Mouse (Mus musculus): ENCODE measurements around the gene Tmem229b. TPM values are rescaled to one million over a fixed set of nuclear protein-coding genes. Genes with fewer than 3 reads are reported as not detected.

Tmem229b gene
- polyA plus RNA-seq, 1 experiment from 2014 or later, result 11.6 TPM

DNA sequence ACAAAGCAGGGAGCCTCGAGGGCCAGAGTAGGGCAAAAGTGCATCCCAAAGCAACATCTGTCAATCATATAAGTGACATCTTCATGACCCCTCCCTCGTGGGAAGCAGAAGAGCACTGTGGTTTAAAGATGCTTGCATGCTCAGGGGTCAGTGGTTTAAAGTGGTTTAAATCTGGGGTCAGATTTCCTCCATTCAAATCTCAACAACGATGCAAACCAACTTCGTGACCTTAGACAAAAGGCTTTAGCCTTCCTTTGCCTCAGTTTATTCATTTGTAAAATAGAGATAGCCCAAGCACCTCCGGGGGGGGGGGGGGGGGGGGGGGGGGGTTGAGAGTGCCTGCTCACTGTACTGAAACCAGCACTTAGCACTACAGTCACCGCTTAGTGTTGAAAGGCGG is 10.7 kb downstream of the Tmem229b start:
- H3K9ac ChIP-seq (ENCODE audit: low read length), result no peak overlapping the region
- H3K4me3 ChIP-seq (ENCODE audit: low read depth, low read length), result no peak overlapping the region
- H3K27ac ChIP-seq (ENCODE audit: low read depth, low read length), result no peak overlapping the region
- no peak for DNase-seq (ENCODE audit: low spot score)
- no peaks in the 10 kb centered on the region for H3K9me3 ChIP-seq (ENCODE audit: control insufficient read depth, low read length)
- no peak overlapping the region for H3K4me2 ChIP-seq (ENCODE audit: low read depth)
- H3K27me3 ChIP-seq (ENCODE audit: control insufficient read depth, insufficient read depth, low read length), result no peaks in the 10 kb centered on the region
- no peaks in the 10 kb centered on the region for H3K4me1 ChIP-seq (ENCODE audit: control insufficient read depth, insufficient read depth, low read length)
- WGBS, result 15% methylated on average over 6 of the region's 7 CpGs
- ATAC-seq (ENCODE audit: insufficient read depth, low FRiP score, low TSS enrichment), result no peak
- H3K36me3 ChIP-seq (ENCODE audit: control insufficient read depth, insufficient read depth, low read length), result no peaks in the 10 kb centered on the region

DNA sequence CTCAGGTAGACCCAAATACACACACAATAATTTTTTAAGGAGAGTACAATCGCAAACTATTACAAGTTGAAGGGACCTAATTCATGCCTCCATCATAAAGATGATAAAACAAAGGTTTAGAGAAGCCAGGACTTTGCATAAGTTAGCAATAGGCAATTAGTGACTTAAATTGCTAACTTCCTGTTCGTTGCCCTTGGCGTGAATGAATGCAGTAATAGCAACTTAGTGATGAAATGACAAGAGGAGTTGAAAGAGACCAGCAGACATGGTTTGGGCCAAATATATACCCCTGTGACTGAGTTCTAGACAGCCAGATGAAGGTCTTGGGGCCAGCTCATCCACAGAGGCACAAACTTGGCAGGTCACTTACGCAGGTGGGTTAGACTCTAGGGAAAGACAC is 11.2 kb downstream of the Tmem229b start:
- 77% methylated on average over 4 of the region's 4 CpGs for WGBS
- H3K36me3 ChIP-seq (ENCODE audit: control insufficient read depth, insufficient read depth, low read length), result no peaks in the 10 kb centered on the region
- no peak overlapping the region for H3K4me3 ChIP-seq (ENCODE audit: low read depth, low read length)
- no peak overlapping the region for H3K9ac ChIP-seq (ENCODE audit: low read length)
- ATAC-seq (ENCODE audit: insufficient read depth, low FRiP score, low TSS enrichment), result no peak
- H3K27ac ChIP-seq (ENCODE audit: low read depth, low read length), result no peak overlapping the region
- no peak for DNase-seq (ENCODE audit: low spot score)
- no peak overlapping the region for H3K4me2 ChIP-seq (ENCODE audit: low read depth)
- no peaks in the 10 kb centered on the region for H3K9me3 ChIP-seq (ENCODE audit: control insufficient read depth, low read length)
- no peaks in the 10 kb centered on the region for H3K27me3 ChIP-seq (ENCODE audit: control insufficient read depth, insufficient read depth, low read length)
- no peaks in the 10 kb centered on the region for H3K4me1 ChIP-seq (ENCODE audit: control insufficient read depth, insufficient read depth, low read length)

DNA sequence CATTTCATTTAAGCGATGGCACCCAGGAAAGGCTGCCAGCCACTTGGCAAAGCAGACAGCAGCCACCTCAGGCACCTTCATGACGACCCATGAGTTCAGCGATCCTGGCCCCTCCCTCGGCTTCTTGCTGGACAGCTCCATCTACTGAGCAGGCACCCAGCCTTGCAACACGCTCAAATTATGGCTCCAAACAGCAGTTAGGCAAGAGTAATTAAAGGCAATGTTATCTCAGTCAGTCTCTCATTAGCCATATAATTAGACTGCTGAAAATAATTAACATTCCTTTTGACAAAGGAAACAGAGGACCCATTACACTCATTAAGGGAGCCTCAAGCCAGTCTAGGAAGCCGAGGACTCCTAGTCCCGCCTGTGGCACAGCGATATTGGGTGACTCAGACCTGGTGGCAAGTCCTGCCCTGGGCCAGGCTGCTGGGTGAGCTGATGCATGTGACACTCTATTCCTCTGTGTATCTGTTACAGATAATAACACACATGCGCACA is 19.8 kb downstream of the Tmem229b start:
- Histone ChIP-seq H3K4me1 (ENCODE audit: control insufficient read depth, insufficient read depth, low read length) (no peaks in the 10 kb centered on the region), H3K27ac (ENCODE audit: low read depth, low read length) (no peak overlapping the region), H3K9me3 (ENCODE audit: control insufficient read depth, low read length) (no peaks in the 10 kb centered on the region), H3K27me3 (ENCODE audit: control insufficient read depth, insufficient read depth, low read length) (no peaks in the 10 kb centered on the region), H3K36me3 (ENCODE audit: control insufficient read depth, insufficient read depth, low read length) (no peaks in the 10 kb centered on the region), H3K9ac (ENCODE audit: low read length) (no peak overlapping the region), H3K4me2 (ENCODE audit: low read depth) (no peak overlapping the region), H3K4me3 (ENCODE audit: low read depth, low read length) (no peak overlapping the region)
- WGBS, result 53% methylated on average over 9 of the region's 9 CpGs
- no peak for ATAC-seq (ENCODE audit: insufficient read depth, low FRiP score, low TSS enrichment)
- no peak for DNase-seq (ENCODE audit: low spot score)

DNA sequence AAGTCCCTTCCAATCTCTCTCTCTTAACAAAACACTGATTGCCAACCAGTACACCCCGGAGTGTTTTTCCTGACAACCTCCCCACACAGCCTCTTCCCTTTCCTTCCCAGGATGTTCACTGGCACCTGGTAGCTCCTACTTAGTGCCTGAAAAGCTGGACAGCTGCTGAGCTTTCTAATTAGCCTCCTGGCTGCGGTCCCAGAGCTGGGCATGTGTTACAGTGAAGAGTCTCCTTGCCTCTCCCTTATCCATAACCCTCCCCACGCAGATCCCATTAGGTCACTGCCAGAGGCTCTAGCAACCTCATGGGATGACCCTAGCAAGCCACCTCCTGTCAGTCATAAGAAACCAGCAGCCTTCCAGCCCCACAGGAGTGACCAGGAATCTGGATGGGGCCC is 23.4 kb downstream of the Tmem229b start:
- DNase-seq (ENCODE audit: low spot score) (no peak), ATAC-seq (ENCODE audit: insufficient read depth, low FRiP score, low TSS enrichment) (no peak)
- no peak overlapping the region for H3K9ac ChIP-seq (ENCODE audit: low read length)
- no peak overlapping the region for H3K4me2 ChIP-seq (ENCODE audit: low read depth)
- no peaks in the 10 kb centered on the region for H3K27me3 ChIP-seq (ENCODE audit: control insufficient read depth, insufficient read depth, low read length)
- WGBS, result 79% methylated on average over 3 of the region's 3 CpGs
- no peaks in the 10 kb centered on the region for H3K36me3 ChIP-seq (ENCODE audit: control insufficient read depth, insufficient read depth, low read length)
- H3K4me3 ChIP-seq (ENCODE audit: low read depth, low read length), result no peak overlapping the region
- no peaks in the 10 kb centered on the region for H3K4me1 ChIP-seq (ENCODE audit: control insufficient read depth, insufficient read depth, low read length)
- H3K27ac ChIP-seq (ENCODE audit: low read depth, low read length), result no peak overlapping the region
- no peaks in the 10 kb centered on the region for H3K9me3 ChIP-seq (ENCODE audit: control insufficient read depth, low read length)

DNA sequence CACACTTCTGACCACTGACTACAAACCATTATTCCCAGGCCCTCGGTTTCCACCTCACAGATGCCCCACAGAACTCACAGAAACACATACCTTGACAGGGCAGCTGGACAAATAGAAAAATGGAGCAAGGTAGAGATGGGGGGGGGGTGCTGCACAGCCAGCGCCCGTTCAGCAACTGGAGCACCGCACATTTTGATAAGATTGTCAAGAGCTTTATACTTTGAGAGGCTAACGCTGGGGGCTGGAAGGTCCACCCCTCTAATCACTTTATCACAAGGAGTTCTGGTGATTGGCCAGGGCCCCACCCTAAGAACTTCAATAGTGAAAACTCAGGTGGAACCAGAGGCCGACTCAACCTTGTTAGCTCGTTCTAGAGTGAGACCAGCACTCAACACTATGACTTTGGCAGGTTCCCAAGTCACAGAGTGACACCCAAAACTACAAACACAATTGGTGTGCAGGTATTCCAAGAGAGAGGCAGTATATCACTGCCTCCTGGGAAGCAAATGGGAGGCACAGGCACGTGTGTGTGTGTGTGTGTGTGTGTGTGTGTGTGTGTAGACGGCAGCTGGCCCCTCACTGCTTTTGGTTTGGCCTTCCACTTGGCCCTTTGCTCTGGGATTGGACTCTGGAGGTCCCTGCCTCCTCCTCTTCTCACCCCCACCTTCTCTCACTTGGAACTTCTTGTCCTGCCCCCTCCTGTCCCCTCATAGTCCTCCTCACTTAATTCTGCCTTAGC is 24.0 kb downstream of the Tmem229b start:
- ATAC-seq (ENCODE audit: insufficient read depth, low FRiP score, low TSS enrichment) (no peak), DNase-seq (ENCODE audit: low spot score) (no peak)
- Histone ChIP-seq H3K27me3 (ENCODE audit: control insufficient read depth, insufficient read depth, low read length) (no peaks in the 10 kb centered on the region), H3K9me3 (ENCODE audit: control insufficient read depth, low read length) (no peaks in the 10 kb centered on the region), H3K9ac (ENCODE audit: low read length) (no peak overlapping the region), H3K4me3 (ENCODE audit: low read depth, low read length) (no peak overlapping the region), H3K4me1 (ENCODE audit: control insufficient read depth, insufficient read depth, low read length) (no peaks in the 10 kb centered on the region), H3K36me3 (ENCODE audit: control insufficient read depth, insufficient read depth, low read length) (no peaks in the 10 kb centered on the region), H3K4me2 (ENCODE audit: low read depth) (no peak overlapping the region), H3K27ac (ENCODE audit: low read depth, low read length) (no peak overlapping the region)
- 83% methylated on average over 9 of the region's 9 CpGs for WGBS

DNA sequence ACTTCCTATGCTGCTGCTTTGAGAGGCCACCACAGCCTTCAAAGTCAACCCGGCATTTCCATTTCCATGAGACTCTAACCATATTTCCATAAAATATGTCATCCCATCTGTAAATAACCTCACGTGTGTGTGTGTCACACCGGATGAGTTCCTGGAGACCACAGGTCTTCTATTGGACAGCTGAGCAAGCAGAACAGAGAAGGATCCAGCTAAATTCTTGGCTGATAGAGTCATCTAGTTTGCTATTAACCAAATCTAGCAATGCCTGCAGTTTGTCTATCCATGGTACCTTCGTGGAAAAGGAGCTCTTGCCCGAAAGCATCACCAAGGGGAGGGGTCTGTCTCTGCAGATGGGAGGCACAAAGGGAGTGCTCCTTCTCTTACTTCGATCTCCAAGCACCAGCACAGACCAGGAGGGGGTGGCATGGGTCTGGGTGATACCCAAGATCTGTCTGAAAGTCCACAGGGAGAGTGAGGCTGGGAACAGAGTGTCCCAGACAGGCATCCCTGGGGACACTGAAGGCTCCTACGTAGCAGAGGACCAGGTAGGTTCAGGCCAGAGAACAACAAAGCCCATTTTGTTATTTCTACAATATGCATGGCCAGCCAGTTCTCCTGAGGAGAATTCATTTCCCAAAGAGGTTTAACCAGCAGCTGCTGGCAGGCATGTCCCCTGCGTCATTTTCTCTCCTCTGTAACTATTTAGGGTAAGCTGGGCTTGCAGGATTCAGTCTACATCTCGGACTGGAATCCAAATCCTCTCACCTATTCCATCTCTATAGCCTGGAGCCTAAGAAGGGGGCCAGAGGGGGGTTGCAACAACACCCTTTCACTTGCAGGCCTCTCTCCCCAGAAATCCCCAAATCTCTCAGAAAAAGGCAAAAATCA is 25.2 kb downstream of the Tmem229b start:
- H3K27ac ChIP-seq (ENCODE audit: low read depth, low read length), result no peak overlapping the region
- ATAC-seq (ENCODE audit: insufficient read depth, low FRiP score, low TSS enrichment), result no peak
- WGBS, result 77% methylated on average over 9 of the region's 9 CpGs
- no peaks in the 10 kb centered on the region for H3K36me3 ChIP-seq (ENCODE audit: control insufficient read depth, insufficient read depth, low read length)
- no peaks in the 10 kb centered on the region for H3K4me1 ChIP-seq (ENCODE audit: control insufficient read depth, insufficient read depth, low read length)
- no peak for DNase-seq (ENCODE audit: low spot score)
- no peak overlapping the region for H3K9ac ChIP-seq (ENCODE audit: low read length)
- H3K27me3 ChIP-seq (ENCODE audit: control insufficient read depth, insufficient read depth, low read length), result no peaks in the 10 kb centered on the region
- H3K4me2 ChIP-seq (ENCODE audit: low read depth), result no peak overlapping the region
- H3K4me3 ChIP-seq (ENCODE audit: low read depth, low read length), result no peak overlapping the region
- no peaks in the 10 kb centered on the region for H3K9me3 ChIP-seq (ENCODE audit: control insufficient read depth, low read length)

DNA sequence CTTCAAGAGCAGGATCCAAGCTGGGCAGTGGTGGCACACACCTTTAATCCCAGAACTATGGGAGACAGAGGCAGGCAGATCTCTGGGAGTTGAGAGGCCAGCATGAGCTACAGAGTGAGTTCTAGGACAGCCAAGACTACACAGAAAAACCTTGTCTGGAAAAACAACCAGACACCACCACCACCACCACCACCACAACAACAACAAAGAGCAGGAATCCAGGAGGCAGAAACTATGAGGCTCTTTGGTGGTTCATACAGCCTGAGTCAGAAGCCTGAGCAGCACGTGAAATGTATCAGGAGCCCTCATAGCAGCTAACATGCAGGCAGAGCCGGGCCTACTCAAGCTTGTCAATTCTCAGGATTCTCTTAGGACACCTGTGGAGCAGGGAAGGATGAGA is 26.3 kb downstream of the Tmem229b start:
- Histone ChIP-seq H3K27ac (ENCODE audit: low read depth, low read length) (no peak overlapping the region), H3K9me3 (ENCODE audit: control insufficient read depth, low read length) (no peaks in the 10 kb centered on the region), H3K4me3 (ENCODE audit: low read depth, low read length) (no peak overlapping the region), H3K36me3 (ENCODE audit: control insufficient read depth, insufficient read depth, low read length) (no peaks in the 10 kb centered on the region), H3K27me3 (ENCODE audit: control insufficient read depth, insufficient read depth, low read length) (no peaks in the 10 kb centered on the region), H3K4me2 (ENCODE audit: low read depth) (no peak overlapping the region), H3K4me1 (ENCODE audit: control insufficient read depth, insufficient read depth, low read length) (no peaks in the 10 kb centered on the region), H3K9ac (ENCODE audit: low read length) (no peak overlapping the region)
- WGBS, result 93% methylated on average over 2 of the region's 2 CpGs
- DNase-seq (ENCODE audit: low spot score) (no peak), ATAC-seq (ENCODE audit: insufficient read depth, low FRiP score, low TSS enrichment) (no peak)

DNA sequence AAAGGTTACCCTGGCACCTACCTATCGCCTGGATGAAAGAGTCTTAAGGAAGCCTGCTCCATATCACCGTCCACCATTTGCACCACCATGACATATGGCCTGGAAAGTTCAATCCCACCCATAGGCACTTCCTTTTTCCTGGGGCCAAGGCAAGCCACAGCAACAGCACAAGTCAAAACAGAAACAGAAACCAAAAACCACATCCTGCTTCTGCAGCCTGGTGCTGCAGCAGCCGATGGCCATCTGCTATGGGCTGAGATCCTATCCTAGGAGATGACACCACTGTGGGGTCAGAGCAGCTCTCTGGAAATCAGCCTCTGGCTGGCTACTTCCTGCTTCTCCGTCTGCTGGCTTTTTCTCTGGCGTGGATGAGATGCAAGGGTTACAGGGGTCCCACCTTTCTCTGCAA is 26.7 kb downstream of the Tmem229b start:
- Histone ChIP-seq H3K9ac (ENCODE audit: low read length) (no peak overlapping the region), H3K4me2 (ENCODE audit: low read depth) (no peak overlapping the region), H3K4me3 (ENCODE audit: low read depth, low read length) (no peak overlapping the region), H3K4me1 (ENCODE audit: control insufficient read depth, insufficient read depth, low read length) (no peaks in the 10 kb centered on the region), H3K27ac (ENCODE audit: low read depth, low read length) (no peak overlapping the region), H3K36me3 (ENCODE audit: control insufficient read depth, insufficient read depth, low read length) (no peaks in the 10 kb centered on the region), H3K9me3 (ENCODE audit: control insufficient read depth, low read length) (no peaks in the 10 kb centered on the region), H3K27me3 (ENCODE audit: control insufficient read depth, insufficient read depth, low read length) (no peaks in the 10 kb centered on the region)
- WGBS, result 81% methylated on average over 5 of the region's 5 CpGs
- ATAC-seq (ENCODE audit: insufficient read depth, low FRiP score, low TSS enrichment), result no peak
- no peak for DNase-seq (ENCODE audit: low spot score)
